In genomic region chr17:24036954-24037353, GRCm38 (mm10) we compare ENCODE assay signal across 17 mouse cellular contexts. TPM values are rescaled to one million over a fixed set of nuclear protein-coding genes. Genes with fewer than 3 reads are reported as not detected.
A peak's percentile ranks its signal among the peaks of the same experiment; 100 is the strongest.
DNase-seq lines count a peak whose midpoint lies in the region; ATAC-seq and TF ChIP-seq lines count a peak whose summit lies in the region.
"Had no signal": no experiment of that assay in that cellular context is flagged by ENCODE, and none has a peak within 500 bp of the region (broad histone marks: within the 10 kb centered on the region; RNA-seq: fewer than 3 reads in every experiment).

No protein-coding gene starts in this region.

- H3K4me2 ChIP-seq in intestine, embryonic 15.5 days (replicated peaks): no peak overlapping the region
- H3K4me2 ChIP-seq in midbrain, embryonic 14.5 days (ENCODE audit: low read length): no peak overlapping the region
- H3K4me2 ChIP-seq: limb, embryonic 13.5 days had no signal

- no peak for TF ChIP-seq POLR2A in kidney, adult 2 months (IDR thresholded peaks at IDR 0.05; ENCODE audit: low read depth, low read length)

- no peaks in the 10 kb centered on the region for H3K9me3 ChIP-seq in intestine, embryonic 15.5 days
- H3K9me3 ChIP-seq in midbrain, embryonic 14.5 days (ENCODE audit: control insufficient read depth, low read length): no peaks in the 10 kb centered on the region
- H3K9me3 ChIP-seq: limb, embryonic 13.5 days had no signal

- H3K27ac ChIP-seq in kidney, adult 2 months (ENCODE audit: insufficient read depth, low read depth, low read length): no peak overlapping the region
- H3K27ac ChIP-seq in intestine, embryonic 15.5 days: peak overlapping the region; percentile 24; the same call in 1 of the 2 replicates
- no peak overlapping the region for H3K27ac ChIP-seq in midbrain, embryonic 14.5 days (replicated peaks; ENCODE audit: low read depth, low read length)
- H3K27ac ChIP-seq: limb, embryonic 13.5 days; macrophage had no signal

- WGBS in kidney, adult 2 months: 62% methylated on average over 6 of the region's 6 CpGs
- WGBS in intestine, embryonic 15.5 days: 63% methylated on average over 6 of the region's 6 CpGs
- WGBS in midbrain, embryonic 14.5 days: 75% methylated on average over 6 of the region's 6 CpGs

- no peak overlapping the region for H3K9ac ChIP-seq in intestine, embryonic 15.5 days
- H3K9ac ChIP-seq in midbrain, embryonic 14.5 days (replicated peaks; ENCODE audit: low read length): no peak overlapping the region
- H3K9ac ChIP-seq: limb, embryonic 13.5 days had no signal

- no peaks in the 10 kb centered on the region for H3K4me1 ChIP-seq in kidney, adult 2 months (ENCODE audit: control insufficient read depth, insufficient read depth, low read length)
- H3K4me1 ChIP-seq in intestine, embryonic 15.5 days (replicated peaks): no peaks in the 10 kb centered on the region
- no peaks in the 10 kb centered on the region for H3K4me1 ChIP-seq in midbrain, embryonic 14.5 days (ENCODE audit: control insufficient read depth, insufficient read depth, low read length)
- H3K4me1 ChIP-seq: limb, embryonic 13.5 days had no signal

- TF ChIP-seq CTCF in kidney, adult 2 months (conservative IDR thresholded peaks at IDR 0.05; ENCODE audit: insufficient read depth, insufficient read length, low read depth, low read length): 0 out of 2 replicates have a peak, but pooled peaks have one; percentile 12

- no peaks in the 10 kb centered on the region for H3K27me3 ChIP-seq in kidney, adult 2 months (replicated peaks; ENCODE audit: control insufficient read depth, insufficient read depth, low read length)
- H3K27me3 ChIP-seq in intestine, embryonic 15.5 days (replicated peaks): no peaks in the 10 kb centered on the region
- H3K27me3 ChIP-seq in midbrain, embryonic 14.5 days (ENCODE audit: control insufficient read depth, insufficient read depth, low read length): no peaks in the 10 kb centered on the region
- H3K27me3 ChIP-seq: limb, embryonic 13.5 days had no signal

- no peak overlapping the region for H3K4me3 ChIP-seq in kidney, adult 2 months (ENCODE audit: insufficient read depth, low read depth, low read length)
- no peak overlapping the region for H3K4me3 ChIP-seq in intestine, embryonic 15.5 days (replicated peaks)
- no peak overlapping the region for H3K4me3 ChIP-seq in midbrain, embryonic 14.5 days (replicated peaks; ENCODE audit: low read depth, low read length)
- H3K4me3 ChIP-seq: limb, embryonic 13.5 days had no signal

- ATAC-seq in intestine, embryonic 15.5 days: peak; percentile 63
- no peak for ATAC-seq in midbrain, embryonic 14.5 days (ENCODE audit: low FRiP score, low TSS enrichment)

- DNase-seq in kidney, adult 2 months: no peak
- DNase-seq in kidney, adult 18-20 months: no peak
- DNase-seq in 416B (ENCODE audit: low read depth): peak; percentile 58
- DNase-seq in adrenal gland, postnatal 14 days: peak; percentile 69
- no peak for DNase-seq in T-cell, adult 2 months (ENCODE audit: low spot score)
- DNase-seq in midbrain, embryonic 14.5 days: no peak
- no peak for DNase-seq in left cerebral cortex, adult 18-20 months (ENCODE audit: low spot score in 2 of 2)
- DNase-seq: cerebellum, adult 8-10 months; right cerebral cortex, postnatal 14 days; thymus, postnatal 36 days had no signal

- H3K36me3 ChIP-seq in kidney, adult 2 months (ENCODE audit: control insufficient read depth, insufficient read depth, low read length): no peaks in the 10 kb centered on the region
- H3K36me3 ChIP-seq in intestine, embryonic 15.5 days: no peaks in the 10 kb centered on the region
- H3K36me3 ChIP-seq in midbrain, embryonic 14.5 days (ENCODE audit: control insufficient read depth, insufficient read depth, low read length): no peaks in the 10 kb centered on the region
- H3K36me3 ChIP-seq: limb, embryonic 13.5 days had no signal

RNA-seq across cellular contexts. Expression of gene Prss27, which starts 1.0 kb away (rescaled TPM):
- 0.16 and 0.30 TPM in 2 replicates for polyA plus RNA-seq in kidney, adult 2 months (2012; rRNA removed)
- total RNA-seq in adrenal gland, postnatal 14 days (2021): 0.41 and 1.6 TPM in 2 replicates
- polyA plus RNA-seq in intestine, embryonic 15.5 days (2015; fragmentation: Nextera tagmentation; extraction: Ambion mirVana): 0.11 and 0.18 TPM in 2 replicates
- 0.17 TPM in 1 of 2 replicates, not detected in the other for polyA plus RNA-seq in midbrain, embryonic 14.5 days (2014; fragmentation: Nextera tagmentation; extraction: Ambion mirVana)
- total RNA-seq in left cerebral cortex, adult 18-20 months (2021): not detected
- total RNA-seq: hematopoietic stem cell, adult 5-6 weeks; layer of hippocampus, postnatal 14 days had no signal
- polyA plus RNA-seq: brain, embryonic 14.5 days; macrophage had no signal

RNA-seq across cellular contexts. Expression of gene Kctd5, which starts 36.3 kb away (rescaled TPM):
- 16.1 and 16.5 TPM in 2 replicates for polyA plus RNA-seq in kidney, adult 2 months (2012; rRNA removed)
- total RNA-seq in adrenal gland, postnatal 14 days (2021): 19.1 and 21.9 TPM in 2 replicates
- polyA plus RNA-seq in intestine, embryonic 15.5 days (2015; fragmentation: Nextera tagmentation; extraction: Ambion mirVana): 64.5 and 66.6 TPM in 2 replicates
- 73.1 and 75.9 TPM in 2 replicates for polyA plus RNA-seq in midbrain, embryonic 14.5 days (2014; fragmentation: Nextera tagmentation; extraction: Ambion mirVana)
- total RNA-seq in left cerebral cortex, adult 18-20 months (2021): 10 to 100 TPM; 22.5 to 23.8 TPM

RNA-seq across cellular contexts. Expression of gene Prss22, which starts 39.1 kb away (rescaled TPM):
- polyA plus RNA-seq in kidney, adult 2 months (2012; rRNA removed): 0.23 and 0.26 TPM in 2 replicates
- total RNA-seq in adrenal gland, postnatal 14 days (2021): not detected in 2 replicates
- not detected in 2 replicates for polyA plus RNA-seq in intestine, embryonic 15.5 days (2015; fragmentation: Nextera tagmentation; extraction: Ambion mirVana)
- polyA plus RNA-seq in midbrain, embryonic 14.5 days (2014; fragmentation: Nextera tagmentation; extraction: Ambion mirVana): not detected in 2 replicates
- total RNA-seq in left cerebral cortex, adult 18-20 months (2021): 1 to 10 TPM; 1.5 to 2.0 TPM
- total RNA-seq: hematopoietic stem cell, adult 5-6 weeks; layer of hippocampus, postnatal 14 days had no signal
- polyA plus RNA-seq: brain, embryonic 14.5 days; macrophage had no signal

RNA-seq across cellular contexts. Expression of gene Prss30, which starts 56.6 kb away (rescaled TPM):
- 0.71 and 0.95 TPM in 2 replicates for polyA plus RNA-seq in kidney, adult 2 months (2012; rRNA removed)
- total RNA-seq in adrenal gland, postnatal 14 days (2021): 0.34 and 0.37 TPM in 2 replicates
- polyA plus RNA-seq in intestine, embryonic 15.5 days (2015; fragmentation: Nextera tagmentation; extraction: Ambion mirVana): 1.4 and 2.2 TPM in 2 replicates
- not detected in 2 replicates for polyA plus RNA-seq in midbrain, embryonic 14.5 days (2014; fragmentation: Nextera tagmentation; extraction: Ambion mirVana)
- under 1 TPM in 1 of 2 experiments, not detected in 1; 0.45 TPM for total RNA-seq in left cerebral cortex, adult 18-20 months (2021)
- total RNA-seq: hematopoietic stem cell, adult 5-6 weeks had no signal
- polyA plus RNA-seq: limb, embryonic 13.5 days; stomach, embryonic 14.5 days had no signal

Comparison
In these comparisons a context has a peak if more than half of its experiments do, and no peak if none do; other contexts are left out.
1. DNase-seq: peak in 416B (single experiment) and adrenal gland, postnatal 14 days (single experiment); none in kidney, adult 2 months (single experiment), kidney, adult 18-20 months (single experiment), T-cell, adult 2 months (single experiment), midbrain, embryonic 14.5 days (single experiment) and left cerebral cortex, adult 18-20 months (0 of 2).